Mouse (Mus musculus) urinary bladder, postnatal 0 days (tissue): Measurements from ENCODE around the gene Iqsec2. TPM values are rescaled to one million over a fixed set of nuclear protein-coding genes. Genes with fewer than 3 reads are reported as not detected.

ENCODE experiments used
- polyA plus RNA-seq: library from polyadenylated mRNA; unstranded; fragments of >200 nt; fragmentation: Nextera tagmentation; extraction: Ambion mirVana; gene quantifications from 2 replicates; pipeline ENCODE4 v1.2.1, GENCODE M21; 2015

Iqsec2 gene
- 3.0 and 4.3 TPM in 2 replicates for polyA plus RNA-seq

GRCm38 (mm10) chrX:152143941-152144741, at the start of gene Iqsec2:
Iqsec2 (plus strand) TSS chrX:152144268.

GRCm38 (mm10) chrX:152232781-152233763, 89.0 kb downstream of the Iqsec2 start, which contains the start of gene Kdm5c:
Kdm5c (plus strand) TSS chrX:152233020.

Other genes with a start within 250 kb of the Iqsec2 start
- gene Hsd17b10, start 142.4 kb upstream of the Iqsec2 start, polyA plus RNA-seq = 153 and 160 TPM in 2 replicates
- 1.2 and 1.5 TPM in 2 replicates for gene Ribc1, start 128.0 kb upstream of the Iqsec2 start, polyA plus RNA-seq
- 44.2 and 47.7 TPM in 2 replicates for gene Smc1a, start 127.8 kb upstream of the Iqsec2 start, polyA plus RNA-seq
- 13.5 and 15.4 TPM in 2 replicates for gene Kdm5c, start 88.8 kb downstream of the Iqsec2 start, polyA plus RNA-seq
- 6.5 and 7.1 TPM in 2 replicates for gene Kantr, start 183.2 kb downstream of the Iqsec2 start, polyA plus RNA-seq
- gene Tspyl2, start 198.2 kb downstream of the Iqsec2 start, polyA plus RNA-seq = 11.5 and 14.8 TPM in 2 replicates
- gene Gpr173, start 224.4 kb downstream of the Iqsec2 start, polyA plus RNA-seq = 2.1 and 2.7 TPM in 2 replicates